Mouse (Mus musculus): ENCODE data around the gene Dnah8. TPM values are rescaled to one million over a fixed set of nuclear protein-coding genes. Genes with fewer than 3 reads are reported as not detected.
A peak's percentile ranks its signal among the peaks of the same experiment; 100 is the strongest.
"Not testable (repeated sequence)": the region's sequence is repeated elsewhere in the genome, so short reads cannot be mapped to it uniquely, and the experiment has no call there.

Gene Dnah8
- polyA plus RNA-seq, 1 experiment from 2014 or later: 12.6 TPM

GRCm38 (mm10) chr17:30609305-30609979 lies 14.7 kb upstream of the Dnah8 start:
- no peak for DNase-seq (ENCODE audit: low spot score)

DNA sequence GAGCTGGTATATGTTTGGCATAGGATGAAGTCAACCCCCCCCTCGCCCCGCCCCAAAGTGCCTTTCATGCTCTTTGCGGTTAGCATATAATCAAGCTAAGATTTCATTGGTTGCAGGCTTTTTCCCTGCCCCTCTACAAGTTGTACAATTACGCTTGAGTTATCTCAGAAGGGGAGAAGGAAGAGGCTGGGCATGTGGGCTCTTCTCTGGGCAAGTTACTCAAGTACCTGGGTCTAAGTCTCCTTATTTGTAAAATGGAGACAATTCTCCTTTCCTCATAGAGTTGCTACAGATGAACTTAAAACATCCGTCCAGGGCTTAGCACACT lies 14.2 kb upstream of the Dnah8 start:
- no peak for DNase-seq (ENCODE audit: low spot score)

- no peak for DNase-seq (ENCODE audit: low spot score)
These were observed 13.4 kb upstream of the Dnah8 start for GRCm38 (mm10) chr17:30610739-30611138.

- DNase-seq (ENCODE audit: low spot score): peak; percentile 43
These were observed 12.7 kb upstream of the Dnah8 start for GRCm38 (mm10) chr17:30611221-30612074.

- peak; percentile 93 for DNase-seq (ENCODE audit: low spot score)
These were observed 11.9 kb upstream of the Dnah8 start for GRCm38 (mm10) chr17:30612075-30612859.

DNA sequence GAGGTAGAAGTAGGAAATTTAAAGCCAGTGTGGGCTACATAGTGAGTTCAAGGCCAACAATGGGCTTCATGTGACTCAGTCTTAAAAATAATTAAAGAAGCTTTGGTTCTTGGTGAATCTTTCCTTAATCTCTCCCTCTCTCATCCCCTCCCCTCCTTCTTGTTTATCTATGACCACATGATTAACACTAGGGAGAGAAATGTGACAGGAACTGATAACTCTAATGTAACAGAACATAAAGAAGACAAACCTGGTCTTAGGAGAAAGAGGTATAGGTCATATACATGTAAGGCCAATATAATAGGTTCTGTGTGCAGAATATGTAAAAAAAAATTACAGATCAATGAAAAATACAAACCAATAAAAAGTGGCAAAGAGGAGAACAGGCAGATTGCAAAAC lies 10.8 kb upstream of the Dnah8 start:
- DNase-seq (ENCODE audit: low spot score): no peak

DNA sequence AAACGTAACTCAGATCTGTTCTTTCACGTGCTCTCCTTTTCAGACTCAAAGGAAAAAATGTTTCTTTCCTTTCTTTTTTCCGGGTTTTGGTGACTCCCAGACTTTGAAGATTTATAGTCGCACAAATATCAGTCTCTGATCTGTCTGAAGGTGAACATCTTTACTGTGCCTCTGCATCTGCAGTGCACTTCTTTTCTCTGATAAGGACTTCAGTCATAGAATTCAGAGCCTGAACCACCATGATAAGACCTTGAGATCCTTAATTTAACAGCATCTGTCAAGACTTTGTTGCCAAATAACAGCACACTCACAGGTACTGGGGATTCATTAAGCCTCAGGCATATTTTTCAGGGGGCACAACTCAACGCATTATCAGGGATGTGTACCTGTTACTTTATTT lies 8.0 kb upstream of the Dnah8 start:
- DNase-seq (ENCODE audit: low spot score): no peak

- DNase-seq (ENCODE audit: low spot score): no peak
These were observed 5.8 kb upstream of the Dnah8 start for GRCm38 (mm10) chr17:30618136-30618891.

- DNase-seq (ENCODE audit: low spot score): no peak
These were observed 5.0 kb upstream of the Dnah8 start for GRCm38 (mm10) chr17:30619153-30619552.

DNA sequence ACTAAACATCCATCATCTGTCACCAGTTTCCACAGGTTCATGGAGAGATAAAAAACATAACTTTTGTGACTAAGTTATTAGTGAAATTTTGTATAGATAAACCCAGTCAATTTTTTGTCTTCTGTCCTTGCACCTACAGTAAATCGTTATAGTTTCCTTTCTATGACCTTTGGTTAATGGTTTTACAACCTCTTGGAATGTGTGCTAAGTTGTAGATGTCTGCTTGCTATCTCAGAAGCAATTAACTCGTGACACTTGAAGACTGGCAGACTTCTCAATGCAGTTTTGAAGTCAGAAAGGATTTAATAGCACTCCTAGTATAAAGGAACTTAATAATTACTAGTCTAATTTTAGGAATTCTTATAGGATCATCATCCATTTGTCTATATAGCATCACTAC lies 3.6 kb upstream of the Dnah8 start:
- no peak for DNase-seq (ENCODE audit: low spot score)

DNA sequence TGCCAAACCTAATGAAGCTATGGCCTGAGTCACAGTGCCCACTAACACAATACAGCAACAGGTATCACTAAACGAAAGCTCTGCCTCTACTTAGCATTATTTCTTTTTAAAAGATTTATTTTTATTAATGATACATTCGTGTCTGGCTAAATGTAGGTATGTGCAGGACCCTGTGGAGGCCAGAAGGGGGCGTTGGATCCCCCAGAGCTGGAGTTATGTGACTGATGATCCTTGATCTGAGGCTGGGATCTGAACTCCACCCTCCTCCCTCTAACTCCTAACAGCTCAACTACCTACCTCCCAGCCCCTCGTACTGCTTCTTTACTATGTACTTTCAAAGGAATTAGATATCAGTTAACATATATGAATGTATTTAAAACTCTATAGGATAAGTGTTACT lies 2.7 kb upstream of the Dnah8 start:
- no peak for DNase-seq (ENCODE audit: low spot score)

DNA sequence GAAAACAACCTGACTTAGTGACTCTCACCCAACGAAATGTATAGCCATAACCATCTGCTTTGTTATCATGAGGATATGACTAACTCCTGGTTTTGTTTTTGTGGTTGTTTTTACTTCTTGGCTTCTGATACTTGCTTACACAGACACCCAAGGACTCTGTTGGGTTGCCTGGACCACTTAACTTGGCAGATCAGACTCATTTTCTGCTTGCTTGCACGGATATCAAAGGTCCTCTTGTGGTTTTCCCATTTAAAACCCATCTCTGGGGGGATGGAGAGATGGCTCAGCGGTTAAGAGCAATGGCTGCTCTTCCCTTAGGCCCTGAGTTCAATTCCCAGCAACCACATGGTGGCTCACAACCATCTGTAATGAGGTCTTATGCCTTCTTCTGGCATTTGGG lies 954 bp upstream of the Dnah8 start:
- no peak for DNase-seq (ENCODE audit: low spot score)

- DNase-seq (ENCODE audit: low spot score): not testable (repeated sequence)
These were observed 2.6 kb downstream of the Dnah8 start, which contains the start of gene Glo1 for GRCm38 (mm10) chr17:30626719-30627118. TSS of gene Glo1 (minus strand) at chr17:30626871.

DNA sequence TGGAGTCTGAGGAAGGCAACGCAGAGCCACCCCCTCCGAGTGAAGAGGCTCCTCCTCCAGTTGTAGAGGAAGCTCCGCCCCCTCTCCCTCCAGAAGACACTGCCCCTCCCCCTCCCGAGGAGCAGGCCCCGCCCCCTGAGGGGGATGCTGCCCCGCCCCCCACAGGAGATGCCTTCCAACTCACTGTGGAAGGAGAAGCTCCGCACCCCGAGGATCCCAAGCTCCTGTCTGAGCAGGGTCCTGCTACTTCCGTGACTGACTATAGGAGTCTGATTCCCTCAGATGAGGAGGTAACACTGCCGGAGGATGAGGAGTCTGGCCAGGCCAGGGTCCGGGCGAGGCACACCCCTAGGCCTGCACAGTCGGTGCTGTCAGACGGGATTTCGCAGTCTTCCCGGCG lies 11.2 kb downstream of the Dnah8 start:
- DNase-seq (ENCODE audit: low spot score): no peak

DNA sequence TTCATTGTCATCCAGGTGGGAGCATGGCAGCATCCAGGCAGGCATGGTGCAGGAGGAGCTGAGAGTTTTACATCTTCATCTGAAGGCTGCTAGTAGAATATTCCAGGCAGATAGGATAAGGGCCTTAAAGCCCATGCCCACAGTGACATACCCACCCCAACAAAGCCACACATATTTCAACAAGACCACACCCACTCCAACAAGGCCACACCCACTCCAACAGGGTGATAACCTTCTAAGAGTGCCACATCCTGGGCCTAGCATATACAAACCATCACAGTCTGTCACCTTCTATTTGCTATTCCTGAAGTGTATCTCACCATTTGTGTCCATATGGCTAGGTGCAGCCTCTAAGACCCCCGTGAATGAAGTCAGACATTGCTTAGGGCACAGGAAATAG lies 13.6 kb downstream of the Dnah8 start:
- no peak for DNase-seq (ENCODE audit: low spot score)

GRCm38 (mm10) chr17:30638996-30639395 lies 14.8 kb downstream of the Dnah8 start:
- no peak for DNase-seq (ENCODE audit: low spot score)

- no peak for DNase-seq (ENCODE audit: low spot score)
These were observed 16.7 kb downstream of the Dnah8 start for GRCm38 (mm10) chr17:30640896-30641295.

GRCm38 (mm10) chr17:30648770-30649169 lies 24.6 kb downstream of the Dnah8 start:
- DNase-seq (ENCODE audit: low spot score): no peak

GRCm38 (mm10) chr17:30653010-30653409 lies 28.9 kb downstream of the Dnah8 start:
- no peak for DNase-seq (ENCODE audit: low spot score)

GRCm38 (mm10) chr17:30657530-30658151 lies 33.5 kb downstream of the Dnah8 start:
- DNase-seq (ENCODE audit: low spot score): no peak

DNA sequence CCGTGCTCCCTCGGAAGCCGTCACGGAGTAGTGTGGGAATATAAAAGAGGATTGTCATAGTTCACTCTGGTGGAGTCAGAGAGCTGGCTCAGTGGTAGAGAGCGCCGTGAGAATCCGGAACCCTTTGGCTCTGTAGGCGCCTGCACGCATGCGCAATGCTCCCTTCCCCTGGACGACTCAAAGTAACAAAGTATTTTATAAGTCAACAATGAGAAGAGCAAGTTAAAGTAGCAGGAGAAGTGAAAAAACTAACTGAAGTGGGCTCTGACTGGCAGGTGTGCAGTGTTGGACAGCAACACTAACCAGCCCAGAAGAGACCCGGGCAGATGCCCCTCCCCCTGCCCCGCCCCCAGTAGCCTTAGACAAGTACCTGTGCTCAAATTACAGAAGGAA lies 34.0 kb downstream of the Dnah8 start:
- DNase-seq (ENCODE audit: low spot score): peak; percentile 53
